Mouse (Mus musculus): ENCODE results near the gene Kcnmb2. TPM values are rescaled to one million over a fixed set of nuclear protein-coding genes. Genes with fewer than 3 reads are reported as not detected.

The Kcnmb2 gene
- polyA plus RNA-seq, 1 experiment: not detected

- 21% methylated on average over 5 of the region's 5 CpGs for WGBS
- Histone ChIP-seq H3K4me1 (ENCODE audit: control insufficient read depth, insufficient read depth, low read length) (no peaks in the 10 kb centered on the region), H3K27ac (ENCODE audit: control insufficient read depth, insufficient read depth, low read depth, low read length, poor library complexity) (no peak overlapping the region), H3K4me3 (replicated peaks; ENCODE audit: control insufficient read depth, low read depth, low read length) (no peak overlapping the region)
- TF ChIP-seq POLR2A (IDR thresholded peaks at IDR 0.05; ENCODE audit: borderline replicate concordance, control insufficient read depth, low read depth, low read length) (no peak), CTCF (IDR thresholded peaks at IDR 0.05; ENCODE audit: control insufficient read depth, insufficient read depth, low read length) (no peak)
These were observed 226.1 kb downstream of the Kcnmb2 start for GRCm38 (mm10) chr3:32128391-32128790.

- Histone ChIP-seq H3K27ac (ENCODE audit: control insufficient read depth, insufficient read depth, low read depth, low read length, poor library complexity) (no peak overlapping the region), H3K4me3 (replicated peaks; ENCODE audit: control insufficient read depth, low read depth, low read length) (no peak overlapping the region), H3K4me1 (ENCODE audit: control insufficient read depth, insufficient read depth, low read length) (no peaks in the 10 kb centered on the region)
- TF ChIP-seq POLR2A (IDR thresholded peaks at IDR 0.05; ENCODE audit: borderline replicate concordance, control insufficient read depth, low read depth, low read length) (no peak), CTCF (IDR thresholded peaks at IDR 0.05; ENCODE audit: control insufficient read depth, insufficient read depth, low read length) (no peak)
- 37% methylated on average over 1 of the region's 1 CpGs for WGBS
These were observed 228.4 kb downstream of the Kcnmb2 start for GRCm38 (mm10) chr3:32130696-32131095.

GRCm38 (mm10) chr3:32132395-32133004, 230.2 kb downstream of the Kcnmb2 start:
- H3K4me1 ChIP-seq (ENCODE audit: control insufficient read depth, insufficient read depth, low read length): no peaks in the 10 kb centered on the region
- 77% methylated on average over 3 of the region's 3 CpGs for WGBS
- TF ChIP-seq CTCF (IDR thresholded peaks at IDR 0.05; ENCODE audit: control insufficient read depth, insufficient read depth, low read length) (no peak), POLR2A (IDR thresholded peaks at IDR 0.05; ENCODE audit: borderline replicate concordance, control insufficient read depth, low read depth, low read length) (no peak)
- H3K27ac ChIP-seq (ENCODE audit: control insufficient read depth, insufficient read depth, low read depth, low read length, poor library complexity): no peak overlapping the region
- no peak overlapping the region for H3K4me3 ChIP-seq (replicated peaks; ENCODE audit: control insufficient read depth, low read depth, low read length)

- H3K4me3 ChIP-seq (replicated peaks; ENCODE audit: control insufficient read depth, low read depth, low read length): no peak overlapping the region
- no peak overlapping the region for H3K27ac ChIP-seq (ENCODE audit: control insufficient read depth, insufficient read depth, low read depth, low read length, poor library complexity)
- TF ChIP-seq POLR2A (IDR thresholded peaks at IDR 0.05; ENCODE audit: borderline replicate concordance, control insufficient read depth, low read depth, low read length) (no peak), CTCF (IDR thresholded peaks at IDR 0.05; ENCODE audit: control insufficient read depth, insufficient read depth, low read length) (no peak)
- H3K4me1 ChIP-seq (ENCODE audit: control insufficient read depth, insufficient read depth, low read length): no peaks in the 10 kb centered on the region
- WGBS: 68% methylated on average over 5 of the region's 5 CpGs
These were observed 241.9 kb downstream of the Kcnmb2 start for GRCm38 (mm10) chr3:32144194-32144593.

GRCm38 (mm10) chr3:32144655-32145054, 242.3 kb downstream of the Kcnmb2 start:
- TF ChIP-seq POLR2A (IDR thresholded peaks at IDR 0.05; ENCODE audit: borderline replicate concordance, control insufficient read depth, low read depth, low read length) (no peak), CTCF (IDR thresholded peaks at IDR 0.05; ENCODE audit: control insufficient read depth, insufficient read depth, low read length) (no peak)
- WGBS: 64% methylated on average over 3 of the region's 3 CpGs
- Histone ChIP-seq H3K4me3 (replicated peaks; ENCODE audit: control insufficient read depth, low read depth, low read length) (no peak overlapping the region), H3K4me1 (ENCODE audit: control insufficient read depth, insufficient read depth, low read length) (no peaks in the 10 kb centered on the region), H3K27ac (ENCODE audit: control insufficient read depth, insufficient read depth, low read depth, low read length, poor library complexity) (no peak overlapping the region)

- WGBS: 83% methylated on average over 4 of the region's 4 CpGs
- Histone ChIP-seq H3K27ac (ENCODE audit: control insufficient read depth, insufficient read depth, low read depth, low read length, poor library complexity) (no peak overlapping the region), H3K4me3 (replicated peaks; ENCODE audit: control insufficient read depth, low read depth, low read length) (no peak overlapping the region), H3K4me1 (ENCODE audit: control insufficient read depth, insufficient read depth, low read length) (no peaks in the 10 kb centered on the region)
- TF ChIP-seq CTCF (IDR thresholded peaks at IDR 0.05; ENCODE audit: control insufficient read depth, insufficient read depth, low read length) (no peak), POLR2A (IDR thresholded peaks at IDR 0.05; ENCODE audit: borderline replicate concordance, control insufficient read depth, low read depth, low read length) (no peak)
These were observed 245.4 kb downstream of the Kcnmb2 start for GRCm38 (mm10) chr3:32147739-32148138.

- H3K27ac ChIP-seq (ENCODE audit: control insufficient read depth, insufficient read depth, low read depth, low read length, poor library complexity): no peak overlapping the region
These were observed 247.7 kb downstream of the Kcnmb2 start for GRCm38 (mm10) chr3:32149851-32150570.

GRCm38 (mm10) chr3:32180519-32180918, 278.2 kb downstream of the Kcnmb2 start:
- Histone ChIP-seq H3K27ac (ENCODE audit: control insufficient read depth, insufficient read depth, low read depth, low read length, poor library complexity) (no peak overlapping the region), H3K4me3 (replicated peaks; ENCODE audit: control insufficient read depth, low read depth, low read length) (no peak overlapping the region), H3K4me1 (ENCODE audit: control insufficient read depth, insufficient read depth, low read length) (no peaks in the 10 kb centered on the region)
- 63% methylated on average over 6 of the region's 6 CpGs for WGBS
- TF ChIP-seq CTCF (IDR thresholded peaks at IDR 0.05; ENCODE audit: control insufficient read depth, insufficient read depth, low read length): no peak
- no peak for TF ChIP-seq POLR2A (IDR thresholded peaks at IDR 0.05; ENCODE audit: borderline replicate concordance, control insufficient read depth, low read depth, low read length)

More at GRCm38 (mm10) chr3:32149851-32150570, 247.7 kb downstream of the Kcnmb2 start:
- H3K4me3 ChIP-seq (replicated peaks; ENCODE audit: control insufficient read depth, low read depth, low read length): no peak overlapping the region
- WGBS: 79% methylated on average over 14 of the region's 14 CpGs
- TF ChIP-seq CTCF (IDR thresholded peaks at IDR 0.05; ENCODE audit: control insufficient read depth, insufficient read depth, low read length) (no peak), POLR2A (IDR thresholded peaks at IDR 0.05; ENCODE audit: borderline replicate concordance, control insufficient read depth, low read depth, low read length) (no peak)
- no peaks in the 10 kb centered on the region for H3K4me1 ChIP-seq (ENCODE audit: control insufficient read depth, insufficient read depth, low read length)
